Mouse (Mus musculus) heart, adult 9 months (tissue): ENCODE measurements around the gene Rbfox2.

ENCODE experiments used
- DNase-seq, 2 experiments: peaks; one replicate each; pipeline ENCODE4 v3.0.0; 2022; ENCODE audit warnings: low spot score in 2 of 2

Rbfox2 gene

GRCm38 (mm10) chr15:77146942-77147341 is 159.9 kb downstream of the Rbfox2 start:
- DNase-seq: no peak

GRCm38 (mm10) chr15:77144960-77145359 is 161.8 kb downstream of the Rbfox2 start:
- no peak for DNase-seq

- no peak for DNase-seq
Measured at GRCm38 (mm10) chr15:77142787-77143186, 164.0 kb downstream of the Rbfox2 start.

GRCm38 (mm10) chr15:77142352-77142751 is 164.5 kb downstream of the Rbfox2 start:
- no peak for DNase-seq

- no peak for DNase-seq
Measured at GRCm38 (mm10) chr15:77141711-77142110, 165.1 kb downstream of the Rbfox2 start.

GRCm38 (mm10) chr15:77138282-77138681 is 168.5 kb downstream of the Rbfox2 start:
- no peak for DNase-seq

- no peak for DNase-seq
Measured at GRCm38 (mm10) chr15:77134483-77134882, 172.3 kb downstream of the Rbfox2 start.

GRCm38 (mm10) chr15:77129154-77129553 is 177.7 kb downstream of the Rbfox2 start:
- no peak for DNase-seq

- DNase-seq: no peak
Measured at GRCm38 (mm10) chr15:77127737-77128136, 179.1 kb downstream of the Rbfox2 start.

- DNase-seq: no peak
Measured at GRCm38 (mm10) chr15:77126674-77127073, 180.1 kb downstream of the Rbfox2 start.

GRCm38 (mm10) chr15:77124372-77125117 is 182.3 kb downstream of the Rbfox2 start:
- DNase-seq: no peak

- no peak for DNase-seq
Measured at GRCm38 (mm10) chr15:77122824-77123223, 184.0 kb downstream of the Rbfox2 start.

- DNase-seq: no peak
Measured at GRCm38 (mm10) chr15:77122208-77122607, 184.6 kb downstream of the Rbfox2 start.

GRCm38 (mm10) chr15:77119666-77120065 is 187.1 kb downstream of the Rbfox2 start:
- no peak for DNase-seq

- DNase-seq: no peak
Measured at GRCm38 (mm10) chr15:77117209-77117608, 189.6 kb downstream of the Rbfox2 start.

- no peak for DNase-seq
Measured at GRCm38 (mm10) chr15:77116139-77116722, 190.6 kb downstream of the Rbfox2 start.

GRCm38 (mm10) chr15:77115456-77115855 is 191.3 kb downstream of the Rbfox2 start:
- DNase-seq: no peak

GRCm38 (mm10) chr15:77113591-77113990 is 193.2 kb downstream of the Rbfox2 start:
- DNase-seq: no peak

GRCm38 (mm10) chr15:77112378-77112777 is 194.4 kb downstream of the Rbfox2 start:
- no peak for DNase-seq

GRCm38 (mm10) chr15:77111924-77112323 is 194.9 kb downstream of the Rbfox2 start:
- no peak for DNase-seq

- DNase-seq: no peak
Measured at GRCm38 (mm10) chr15:77110452-77110851, 196.4 kb downstream of the Rbfox2 start.

- DNase-seq: peak in 1 of 2 experiments; percentile 18
Measured at GRCm38 (mm10) chr15:77107169-77107908, 199.5 kb downstream of the Rbfox2 start.

GRCm38 (mm10) chr15:77105273-77105672 is 201.5 kb downstream of the Rbfox2 start:
- no peak for DNase-seq
